15 mouse cellular contexts compared by ENCODE assay signal in the genomic region with DNA sequence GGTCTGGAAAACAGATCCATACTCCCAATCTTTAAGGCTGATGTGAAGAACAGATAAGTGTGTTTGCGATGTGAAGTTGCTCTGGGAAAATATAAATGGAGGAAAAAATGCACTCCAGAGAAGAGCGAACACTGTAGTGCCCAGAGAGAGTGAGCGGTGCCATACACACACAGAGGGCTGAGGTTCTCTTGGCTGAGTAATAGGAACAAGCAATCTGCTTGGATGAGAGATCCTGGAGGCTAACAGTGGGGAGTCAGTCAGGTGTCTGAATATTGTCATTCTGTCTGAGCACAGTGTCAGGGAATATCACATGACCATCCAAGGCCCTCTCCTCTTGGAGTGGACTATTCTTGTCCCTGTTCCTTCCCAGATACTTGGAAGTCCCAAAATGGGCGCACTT.
DNase-seq lines count a peak whose midpoint lies in the region; ATAC-seq and TF ChIP-seq lines count a peak whose summit lies in the region.
"Had no signal": no experiment of that assay in that cellular context is flagged by ENCODE, and none has a peak within 500 bp of the region (broad histone marks: within the 10 kb centered on the region; RNA-seq: fewer than 3 reads in every experiment).

No protein-coding gene starts in this region.

- no peak overlapping the region for H3K4me3 ChIP-seq in cerebellum, adult 2 months (replicated peaks; ENCODE audit: insufficient read depth, low read depth, low read length)
- peak overlapping the region; percentile 82 for H3K4me3 ChIP-seq in megakaryocyte, embryonic 14.5 days (replicated peaks)
- H3K4me3 ChIP-seq in midbrain, embryonic 16.5 days (ENCODE audit: low read depth, low read length), result no peak overlapping the region
- H3K4me3 ChIP-seq: embryonic facial prominence, embryonic 12.5 days; hindbrain, embryonic 12.5 days; kidney, embryonic 15.5 days; liver, embryonic 13.5 days; midbrain, embryonic 12.5 days had no signal

- H3K36me3 ChIP-seq in megakaryocyte, embryonic 14.5 days (replicated peaks; ENCODE audit: low read length), result no peaks in the 10 kb centered on the region
- H3K36me3 ChIP-seq in midbrain, embryonic 16.5 days (ENCODE audit: control insufficient read depth, insufficient read depth, low read length), result no peaks in the 10 kb centered on the region
- H3K36me3 ChIP-seq: embryonic facial prominence, embryonic 12.5 days; G1E; hindbrain, embryonic 12.5 days; kidney, embryonic 15.5 days; liver, embryonic 13.5 days; midbrain, embryonic 12.5 days had no signal

- ATAC-seq in hematopoietic stem cell, adult 5-6 weeks (replicated peaks in 1 of 2; ENCODE audit: insufficient read depth in 1 of 2, low FRiP score in 2 of 2, low TSS enrichment in 1 of 2, low read depth in 1 of 2, poor library complexity in 2 of 2, severe bottlenecking in 2 of 2), result peak; percentile 32 to 38
- no peak for ATAC-seq in midbrain, embryonic 16.5 days

- H3K9me3 ChIP-seq in megakaryocyte, embryonic 14.5 days, result peaks cover 2% of the 10 kb centered on the region; the same call in 1 of the 2 replicates
- no peaks in the 10 kb centered on the region for H3K9me3 ChIP-seq in midbrain, embryonic 16.5 days (replicated peaks; ENCODE audit: control insufficient read depth, low read length, poor library complexity, severe bottlenecking)
- H3K9me3 ChIP-seq: embryonic facial prominence, embryonic 12.5 days; hindbrain, embryonic 12.5 days; kidney, embryonic 15.5 days; liver, embryonic 13.5 days; midbrain, embryonic 12.5 days had no signal

- TF ChIP-seq CTCF in cerebellum, adult 2 months (IDR thresholded peaks at IDR 0.05; ENCODE audit: borderline replicate concordance, insufficient read depth, low read depth, low read length), result no peak

- H3K4me2 ChIP-seq in midbrain, embryonic 16.5 days (ENCODE audit: low read length), result no peak overlapping the region
- H3K4me2 ChIP-seq: embryonic facial prominence, embryonic 12.5 days; hindbrain, embryonic 12.5 days; kidney, embryonic 15.5 days; liver, embryonic 13.5 days; midbrain, embryonic 12.5 days had no signal

- 46% methylated on average over 4 of the region's 4 CpGs for WGBS in cerebellum, adult 2 months
- 93% methylated on average over 4 of the region's 4 CpGs for WGBS in midbrain, embryonic 16.5 days

- H3K27me3 ChIP-seq in cerebellum, adult 2 months (ENCODE audit: control insufficient read depth, insufficient read depth, low read length), result no peaks in the 10 kb centered on the region
- H3K27me3 ChIP-seq in megakaryocyte, embryonic 14.5 days (replicated peaks), result peaks cover 2% of the 10 kb centered on the region
- H3K27me3 ChIP-seq in midbrain, embryonic 16.5 days (ENCODE audit: control insufficient read depth, insufficient read depth, low read depth, low read length), result no peaks in the 10 kb centered on the region
- H3K27me3 ChIP-seq: embryonic facial prominence, embryonic 12.5 days; hindbrain, embryonic 12.5 days; kidney, embryonic 15.5 days; liver, embryonic 13.5 days; midbrain, embryonic 12.5 days had no signal

- H3K9ac ChIP-seq in midbrain, embryonic 16.5 days (ENCODE audit: low read depth, low read length), result no peak overlapping the region
- H3K9ac ChIP-seq: embryonic facial prominence, embryonic 12.5 days; hindbrain, embryonic 12.5 days; kidney, embryonic 15.5 days; liver, embryonic 13.5 days; midbrain, embryonic 12.5 days had no signal

- peak; percentile 76 for DNase-seq in brain, adult 2 months (ENCODE audit: low read depth, low spot score)
- peak; percentile 31 to 73 for DNase-seq in cerebellum, adult 2 months
- no peak for DNase-seq in urinary bladder, postnatal 14 days (ENCODE audit: low spot score)
- no peak for DNase-seq in kidney, postnatal 36 days
- DNase-seq: liver, embryonic 13.5 days; lung, postnatal 14 days; right cerebral cortex, postnatal 4 days had no signal

- TF ChIP-seq POLR2A in cerebellum, adult 2 months (IDR thresholded peaks at IDR 0.05; ENCODE audit: borderline replicate concordance, insufficient read depth, low read length), result no peak

- H3K27ac ChIP-seq in cerebellum, adult 2 months (ENCODE audit: insufficient read depth, low read length), result no peak overlapping the region
- H3K27ac ChIP-seq in midbrain, embryonic 16.5 days (ENCODE audit: low read length), result no peak overlapping the region
- H3K27ac ChIP-seq: embryonic facial prominence, embryonic 12.5 days; hindbrain, embryonic 12.5 days; kidney, embryonic 15.5 days; liver, embryonic 13.5 days; midbrain, embryonic 12.5 days had no signal

- H3K4me1 ChIP-seq in cerebellum, adult 2 months (ENCODE audit: control insufficient read depth, insufficient read depth, low read length), result peaks cover 5% of the 10 kb centered on the region; the same call in 1 of the 2 replicates
- peaks cover 17% of the 10 kb centered on the region for H3K4me1 ChIP-seq in megakaryocyte, embryonic 14.5 days
- no peaks in the 10 kb centered on the region for H3K4me1 ChIP-seq in midbrain, embryonic 16.5 days (ENCODE audit: control insufficient read depth, insufficient read depth, low read length)
- H3K4me1 ChIP-seq: embryonic facial prominence, embryonic 12.5 days; hindbrain, embryonic 12.5 days; kidney, embryonic 15.5 days; midbrain, embryonic 12.5 days had no signal

Comparison
In these comparisons a context has a peak if more than half of its experiments do, and no peak if none do; other contexts are left out.
1. DNase-seq: peak in brain, adult 2 months (single experiment) and cerebellum, adult 2 months (2 of 2); none in urinary bladder, postnatal 14 days (single experiment) and kidney, postnatal 36 days (0 of 2).